Mouse (Mus musculus) hindbrain, embryonic 14.5 days (tissue): Measurements from ENCODE around the gene Lonrf2. TPM values are rescaled to one million over a fixed set of nuclear protein-coding genes. Genes with fewer than 3 reads are reported as not detected.

Experiments
- ATAC-seq: fragments of 200-750 bp; cut with Nextera tagmentation; 2 replicates; pipeline ENCODE4 v1.8.0; 2017; ENCODE audit warnings: moderate number of reproducible peaks, mild to moderate bottlenecking, moderate TSS enrichment, moderate library complexity; ENCODE audit not compliant: low FRiP score
- DNase-seq: peaks from one replicate; pipeline ENCODE4 v3.0.0-alpha.2; 2015; ENCODE audit warnings: low spot score
- H3K27ac ChIP-seq: fragments of 300-500 bp; sonication (generic); 2 replicates; pipeline ENCODE4 v1.5.1; 2014; ENCODE audit warnings: mild to moderate bottlenecking, moderate library complexity
- H3K27me3 ChIP-seq: fragments of 300-500 bp; sonication (generic); 2 replicates; pipeline ENCODE4 v1.6.1; 2014; ENCODE audit warnings: mild to moderate bottlenecking, low read length, mixed read lengths; ENCODE audit not compliant: control insufficient read depth, insufficient read depth
- H3K36me3 ChIP-seq: fragments of 300-500 bp; sonication (generic); replicated peaks from 2 replicates; pipeline ENCODE4 v1.6.1; 2014; ENCODE audit not compliant: control insufficient read depth, insufficient read depth
- H3K4me1 ChIP-seq: fragments of 300-500 bp; sonication (generic); replicated peaks from 2 replicates; pipeline ENCODE4 v1.6.1; 2014; ENCODE audit warnings: antibody characterized with exemption, low read length, mixed read lengths; ENCODE audit not compliant: control insufficient read depth, insufficient read depth
- H3K4me2 ChIP-seq: fragments of 300-500 bp; sonication (generic); replicated peaks from 2 replicates; pipeline ENCODE4 v1.6.1; 2014; ENCODE audit warnings: mild to moderate bottlenecking, moderate library complexity
- H3K4me3 ChIP-seq: fragments of 300-500 bp; sonication (generic); replicated peaks from 2 replicates; pipeline ENCODE4 v1.5.1; 2014; ENCODE audit warnings: mild to moderate bottlenecking, low read length
- H3K9ac ChIP-seq: fragments of 300-500 bp; sonication (generic); 2 replicates; pipeline ENCODE4 v1.6.1; 2014
- H3K9me3 ChIP-seq: fragments of 300-500 bp; sonication (generic); 2 replicates; pipeline ENCODE4 v1.6.1; 2016; ENCODE audit warnings: low read length; ENCODE audit not compliant: control insufficient read depth
- WGBS: fragments of 180-500 bp; shearing (Covaris S2); extraction: QIAGEN DNeasy Blood & Tissue Kit; methylation state at CpG from one replicate; pipeline ENCODE4 v1.1.7; 2014; 5-methylcytosine and 5-hydroxymethylcytosine counted together
- polyA plus RNA-seq: library from polyadenylated mRNA; unstranded; fragments of >200 nt; fragmentation: Nextera tagmentation; extraction: Ambion mirVana; gene quantifications from 2 replicates; pipeline ENCODE4 v1.2.1, GENCODE M21; 2014

Lonrf2 gene
- polyA plus RNA-seq, 1 experiment from 2014 or later: 31.5 TPM

DNA sequence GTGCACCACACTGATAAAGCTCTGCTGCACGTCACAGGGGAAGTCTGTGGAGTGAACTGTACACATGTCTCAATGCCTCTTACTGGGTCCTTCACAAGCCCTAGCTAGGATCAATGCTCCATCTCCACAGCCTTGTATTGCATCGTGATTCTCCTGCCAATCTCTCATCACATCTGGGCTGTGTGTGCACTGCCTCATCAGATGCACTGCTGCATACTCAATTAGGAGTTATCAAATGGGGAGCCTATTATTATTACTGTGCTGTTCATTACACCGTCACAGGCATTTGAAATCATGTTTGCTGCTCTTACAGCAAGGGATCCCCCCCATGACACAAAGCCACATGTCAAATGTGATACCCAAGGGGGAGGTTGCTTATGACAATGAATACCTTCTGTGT is 18.8 kb downstream of the Lonrf2 start:
- Histone ChIP-seq H3K27ac (0 out of 2 replicates have a peak overlapping the region, but pooled peaks have one; percentile 26), H3K9ac (no peak overlapping the region), H3K27me3 (no peaks in the 10 kb centered on the region), H3K4me1 (peaks cover 18% of the 10 kb centered on the region; the same call in 1 of the 2 replicates), H3K36me3 (peaks cover 53% of the 10 kb centered on the region), H3K4me3 (no peak overlapping the region), H3K9me3 (no peaks in the 10 kb centered on the region), H3K4me2 (no peak overlapping the region)
- ATAC-seq: no peak
- no peak for DNase-seq
- 59% methylated on average over 3 of the region's 3 CpGs for WGBS

DNA sequence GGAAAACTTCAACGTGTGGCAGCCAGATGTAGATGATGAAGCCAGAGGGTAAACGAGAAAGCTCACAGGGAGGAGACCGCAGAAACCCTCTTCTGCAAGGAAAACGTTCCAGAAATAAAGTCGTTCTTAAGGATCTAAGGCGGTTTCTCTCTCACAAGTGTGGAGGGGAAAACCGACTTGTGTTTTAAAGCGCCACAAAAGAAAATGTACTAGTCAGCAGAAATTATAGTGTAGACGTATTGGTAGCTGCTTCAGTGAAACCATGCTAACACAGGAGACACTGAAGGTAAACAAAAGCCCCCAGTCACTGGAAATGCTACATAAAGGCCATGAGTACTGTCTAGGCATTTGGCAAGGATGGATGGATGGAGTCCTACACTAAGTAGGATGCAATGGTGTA is 19.2 kb downstream of the Lonrf2 start:
- Histone ChIP-seq H3K36me3 (peaks cover 56% of the 10 kb centered on the region), H3K4me1 (peaks cover 16% of the 10 kb centered on the region; the same call in 1 of the 2 replicates), H3K9ac (no peak overlapping the region), H3K27me3 (no peaks in the 10 kb centered on the region), H3K9me3 (no peaks in the 10 kb centered on the region), H3K4me2 (no peak overlapping the region), H3K4me3 (no peak overlapping the region), H3K27ac (0 out of 2 replicates have a peak overlapping the region, but pooled peaks have one; percentile 26)
- 73% methylated on average over 9 of the region's 9 CpGs for WGBS
- ATAC-seq (no peak), DNase-seq (no peak)

DNA sequence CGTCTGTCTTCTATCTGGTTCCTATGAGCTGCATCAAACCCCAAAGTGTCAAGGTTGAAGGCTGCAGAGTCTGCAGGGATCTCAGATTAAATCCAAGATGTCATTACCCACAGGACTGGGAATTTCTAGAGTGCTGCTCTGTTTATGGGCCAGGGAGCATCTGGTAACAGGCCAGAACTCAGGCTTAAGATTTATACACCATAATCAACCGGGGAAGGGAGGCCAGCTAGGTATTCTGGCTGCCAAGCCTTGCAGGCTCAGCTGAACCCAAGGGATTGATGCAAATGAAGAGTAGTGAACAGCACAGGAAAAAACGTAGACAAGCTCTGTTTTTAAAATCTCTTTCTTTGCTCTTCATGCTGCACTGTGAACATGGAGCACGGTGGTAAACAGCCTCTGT is 20.2 kb downstream of the Lonrf2 start:
- Histone ChIP-seq H3K9ac (0 out of 2 replicates have a peak overlapping the region, but pooled peaks have one; percentile 9), H3K27me3 (no peaks in the 10 kb centered on the region), H3K4me2 (no peak overlapping the region), H3K36me3 (peaks cover 65% of the 10 kb centered on the region), H3K4me3 (no peak overlapping the region), H3K9me3 (no peaks in the 10 kb centered on the region), H3K4me1 (0 out of 2 replicates have a peak, but pooled peaks cover 10% of the 10 kb centered on the region), H3K27ac (peak overlapping the region; percentile 53)
- DNase-seq (no peak), ATAC-seq (no peak)
- 52% methylated on average over 4 of the region's 4 CpGs for WGBS

DNA sequence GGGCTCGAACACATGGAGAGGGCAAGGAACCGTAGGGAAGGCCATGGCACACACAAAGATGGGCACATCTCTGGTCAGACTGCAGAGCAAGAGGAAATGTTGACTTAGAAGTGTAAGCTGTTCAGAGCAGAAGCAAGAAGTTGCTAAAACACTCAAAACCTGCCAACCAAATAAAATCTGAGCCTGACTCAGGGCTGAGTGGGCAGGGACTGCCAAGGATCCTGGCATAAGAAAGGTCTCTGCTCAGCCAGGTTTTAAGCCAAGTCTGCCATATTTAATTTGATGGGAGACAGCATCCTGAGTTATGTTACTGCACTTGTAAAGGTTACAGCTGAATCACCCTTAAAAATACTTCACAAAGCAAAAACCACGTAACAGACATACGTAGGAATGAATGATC is 29.4 kb downstream of the Lonrf2 start:
- no peak overlapping the region for H3K27ac ChIP-seq
- WGBS: over 99% methylated on average over 4 of the region's 4 CpGs
- ATAC-seq: no peak
- no peak for DNase-seq
- no peaks in the 10 kb centered on the region for H3K27me3 ChIP-seq
- H3K4me1 ChIP-seq: no peaks in the 10 kb centered on the region
- no peak overlapping the region for H3K4me3 ChIP-seq
- H3K9ac ChIP-seq: no peak overlapping the region
- no peak overlapping the region for H3K4me2 ChIP-seq
- H3K36me3 ChIP-seq: peaks cover 79% of the 10 kb centered on the region
- H3K9me3 ChIP-seq: no peaks in the 10 kb centered on the region

DNA sequence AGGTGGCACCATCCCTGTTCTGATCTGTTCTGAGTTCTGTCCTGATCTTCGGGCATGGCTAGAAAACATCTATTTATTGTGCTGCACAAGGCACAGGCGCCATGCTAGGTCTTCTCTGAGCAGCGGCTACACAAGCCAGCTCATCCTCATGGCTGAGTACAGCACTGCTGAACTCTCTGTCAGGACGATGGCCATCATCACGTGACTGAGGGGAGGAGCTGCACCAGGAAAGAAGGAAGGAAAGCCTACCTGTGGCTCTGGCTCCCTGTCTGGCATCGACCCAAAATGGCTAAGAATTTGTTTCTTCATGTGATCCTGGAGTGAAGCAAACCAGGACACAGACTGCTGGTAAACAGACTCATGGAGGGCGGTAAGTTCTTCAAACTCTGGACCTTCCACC is 36.1 kb downstream of the Lonrf2 start:
- Histone ChIP-seq H3K9ac (no peak overlapping the region), H3K9me3 (no peaks in the 10 kb centered on the region), H3K4me1 (peaks cover 2% of the 10 kb centered on the region; the same call in 1 of the 2 replicates), H3K36me3 (peaks cover 95% of the 10 kb centered on the region), H3K4me2 (no peak overlapping the region), H3K27ac (no peak overlapping the region), H3K4me3 (no peak overlapping the region), H3K27me3 (no peaks in the 10 kb centered on the region)
- ATAC-seq (no peak), DNase-seq (no peak)
- 82% methylated on average over 7 of the region's 7 CpGs for WGBS

DNA sequence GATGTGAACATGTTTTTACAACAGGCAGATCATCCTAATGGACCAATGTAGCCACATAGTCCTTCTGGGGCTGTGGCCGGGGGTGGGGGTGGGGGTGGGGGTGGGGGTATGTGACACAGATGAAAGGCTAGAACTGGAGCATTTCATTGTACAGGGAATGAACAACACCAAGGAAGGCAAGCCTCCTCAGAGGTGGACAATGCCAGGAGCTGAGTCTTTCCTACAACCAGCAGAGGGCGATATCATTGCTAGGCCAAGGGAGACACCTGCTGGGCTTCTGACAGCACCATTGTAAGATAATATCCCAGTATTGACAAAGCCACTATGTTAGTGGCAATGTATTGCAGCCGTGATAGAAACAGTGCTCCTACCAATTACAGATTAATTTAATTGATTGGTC is 37.2 kb downstream of the Lonrf2 start:
- Histone ChIP-seq H3K27ac (no peak overlapping the region), H3K36me3 (peaks cover 87% of the 10 kb centered on the region), H3K9me3 (no peaks in the 10 kb centered on the region), H3K4me3 (no peak overlapping the region), H3K4me2 (no peak overlapping the region), H3K9ac (no peak overlapping the region), H3K27me3 (no peaks in the 10 kb centered on the region), H3K4me1 (peaks cover 4% of the 10 kb centered on the region; the same call in 1 of the 2 replicates)
- peak; percentile 73 for DNase-seq
- 34% methylated on average over 3 of the region's 3 CpGs for WGBS
- ATAC-seq: 0 out of 2 replicates have a peak, but pooled peaks have one; percentile 11

DNA sequence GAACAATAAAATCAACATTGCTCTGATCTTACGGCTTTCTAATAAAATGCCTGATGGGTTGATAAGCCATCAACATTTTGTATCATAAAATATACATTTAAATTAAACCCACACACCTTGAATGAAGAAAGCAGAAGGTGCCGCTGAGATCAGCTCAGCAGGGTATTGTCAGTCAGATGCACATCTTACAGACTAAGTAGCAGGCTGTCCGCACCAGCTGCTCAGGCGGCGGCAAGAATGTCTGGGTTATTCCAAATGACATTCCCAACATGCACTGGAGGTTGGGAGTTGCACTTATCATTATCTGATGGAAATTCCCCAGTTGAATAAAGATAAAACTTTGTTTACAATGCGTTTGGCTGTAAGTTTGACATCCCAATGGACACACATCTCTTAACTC is 39.6 kb downstream of the Lonrf2 start:
- Histone ChIP-seq H3K27ac (no peak overlapping the region), H3K36me3 (peaks cover 77% of the 10 kb centered on the region), H3K9me3 (no peaks in the 10 kb centered on the region), H3K4me2 (no peak overlapping the region), H3K4me3 (no peak overlapping the region), H3K27me3 (no peaks in the 10 kb centered on the region), H3K4me1 (peaks cover 4% of the 10 kb centered on the region; the same call in 1 of the 2 replicates), H3K9ac (no peak overlapping the region)
- no peak for DNase-seq
- 19% methylated on average over 6 of the region's 6 CpGs for WGBS
- ATAC-seq: no peak

DNA sequence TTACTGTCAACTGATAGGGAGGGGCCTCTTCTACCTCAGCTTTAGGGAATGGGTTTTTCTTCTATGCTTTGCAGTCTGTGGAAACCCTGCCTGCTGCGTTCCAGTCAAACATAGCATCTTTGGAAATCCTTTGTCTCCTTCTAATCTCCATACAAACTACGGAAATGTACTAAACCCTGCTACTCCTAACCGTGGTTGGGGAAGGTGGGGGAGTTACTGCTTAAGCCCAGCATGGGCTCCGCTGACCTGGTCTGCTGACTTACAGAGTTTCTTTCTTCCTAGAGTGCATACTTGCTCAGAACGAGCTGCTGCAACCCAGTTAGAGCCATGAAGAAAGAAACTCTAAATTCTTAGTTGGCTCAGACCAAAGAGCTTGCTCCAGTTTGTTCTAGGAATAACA is 41.0 kb downstream of the Lonrf2 start:
- H3K36me3 ChIP-seq: peaks cover 70% of the 10 kb centered on the region
- H3K4me3 ChIP-seq: no peak overlapping the region
- no peak overlapping the region for H3K27ac ChIP-seq
- no peaks in the 10 kb centered on the region for H3K9me3 ChIP-seq
- no peak overlapping the region for H3K4me2 ChIP-seq
- peaks cover 4% of the 10 kb centered on the region; the same call in 1 of the 2 replicates for H3K4me1 ChIP-seq
- DNase-seq (no peak), ATAC-seq (no peak)
- no peak overlapping the region for H3K9ac ChIP-seq
- no peaks in the 10 kb centered on the region for H3K27me3 ChIP-seq
- 45% methylated on average over 5 of the region's 5 CpGs for WGBS

DNA sequence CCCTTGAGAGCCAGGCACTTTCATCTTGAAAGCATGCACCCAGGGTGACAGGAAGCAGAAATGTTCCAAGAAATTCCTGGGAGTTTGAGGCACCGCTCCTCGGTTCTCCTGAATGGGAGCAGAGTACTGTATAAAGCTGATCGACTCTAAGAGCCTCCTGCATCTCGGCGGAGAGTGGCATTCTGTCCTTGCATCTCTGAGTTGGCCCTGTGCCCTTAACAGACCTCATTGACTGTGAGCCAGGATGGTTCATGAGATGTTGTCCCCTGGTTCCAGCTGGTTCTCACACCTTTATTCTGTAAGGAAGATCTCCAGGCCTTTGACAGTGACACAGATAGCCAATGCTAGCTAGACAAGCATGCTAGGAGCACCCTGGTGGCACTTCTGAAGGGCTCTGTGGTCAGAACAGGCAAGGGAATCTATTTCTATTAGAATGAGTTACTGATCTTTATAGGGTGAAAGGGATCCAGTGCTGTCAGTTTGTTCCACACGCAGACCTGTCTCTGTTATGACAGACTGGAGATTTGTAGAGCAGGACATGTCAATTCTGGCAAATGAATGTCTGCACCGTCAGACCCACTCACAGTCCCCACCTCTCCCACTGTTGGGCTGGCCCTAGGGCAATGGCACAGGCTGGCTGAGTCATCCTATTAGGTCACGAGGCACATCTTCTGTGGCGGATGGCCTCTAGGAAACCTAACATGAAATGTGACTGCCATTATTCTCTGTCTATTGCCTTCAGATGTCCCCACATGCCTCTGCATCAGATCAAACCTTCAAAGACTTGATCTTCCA is 45.3 kb downstream of the Lonrf2 start:
- DNase-seq (no peak), ATAC-seq (no peak)
- Histone ChIP-seq H3K9me3 (no peaks in the 10 kb centered on the region), H3K4me3 (no peak overlapping the region), H3K4me1 (0 out of 2 replicates have a peak, but pooled peaks cover 4% of the 10 kb centered on the region), H3K4me2 (no peak overlapping the region), H3K27me3 (no peaks in the 10 kb centered on the region), H3K9ac (no peak overlapping the region), H3K36me3 (peaks cover 31% of the 10 kb centered on the region), H3K27ac (no peak overlapping the region)
- 76% methylated on average over 9 of the region's 9 CpGs for WGBS
